Mouse (Mus musculus) frontal cortex, postnatal 14 days (tissue): ENCODE measurements around the gene Zdhhc23.

Experiments
- DNase-seq, 2 experiments: peaks; one replicate each; pipeline ENCODE4 v3.0.0; 2022; ENCODE audit warnings: low spot score in 2 of 2

Zdhhc23 gene

GRCm38 (mm10) chr16:43979328-43980109 lies at the start of gene Zdhhc23:
Gene Zdhhc23 (minus strand): TSS chr16:43979791.
- DNase-seq: no peak

DNA sequence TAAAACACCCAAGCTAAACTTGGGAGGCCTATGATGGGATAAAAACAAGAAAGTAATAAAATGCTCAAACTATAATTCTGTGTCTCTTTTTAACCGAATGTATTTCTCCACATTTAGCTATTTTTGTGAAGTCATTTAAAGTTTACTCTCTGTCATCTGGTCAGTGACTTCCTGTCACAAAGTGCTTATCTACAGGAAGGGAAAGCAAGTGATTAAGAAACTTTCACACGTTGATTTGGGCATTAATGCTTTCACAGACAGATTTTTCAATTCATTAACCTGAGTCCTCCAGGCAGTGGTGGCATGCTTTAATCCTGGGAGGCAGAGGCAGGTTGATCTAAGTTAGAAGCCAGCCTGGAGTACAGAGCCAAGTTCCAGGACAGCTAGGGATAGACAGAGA lies 49.7 kb upstream of the Zdhhc23 start:
- DNase-seq: no peak

DNA sequence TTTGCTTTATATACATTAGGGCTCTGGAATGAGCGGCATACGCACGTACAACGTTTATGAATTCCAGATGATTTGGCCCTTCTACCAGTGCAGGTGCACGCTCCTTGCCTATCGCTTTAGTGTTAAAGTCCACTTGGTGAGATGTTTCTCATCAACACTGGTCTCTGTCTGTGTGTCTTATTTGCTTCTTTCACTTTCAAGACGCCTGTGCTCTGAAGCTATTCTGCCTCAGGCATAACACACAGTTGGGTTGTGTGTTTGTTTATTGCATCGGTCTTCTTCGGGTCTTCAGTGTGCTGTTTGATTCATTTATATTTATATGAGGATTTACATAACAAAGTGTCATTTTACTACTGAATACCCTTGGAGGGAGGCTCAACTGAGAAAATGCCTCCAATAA lies 47.2 kb upstream of the Zdhhc23 start:
- DNase-seq: no peak

DNA sequence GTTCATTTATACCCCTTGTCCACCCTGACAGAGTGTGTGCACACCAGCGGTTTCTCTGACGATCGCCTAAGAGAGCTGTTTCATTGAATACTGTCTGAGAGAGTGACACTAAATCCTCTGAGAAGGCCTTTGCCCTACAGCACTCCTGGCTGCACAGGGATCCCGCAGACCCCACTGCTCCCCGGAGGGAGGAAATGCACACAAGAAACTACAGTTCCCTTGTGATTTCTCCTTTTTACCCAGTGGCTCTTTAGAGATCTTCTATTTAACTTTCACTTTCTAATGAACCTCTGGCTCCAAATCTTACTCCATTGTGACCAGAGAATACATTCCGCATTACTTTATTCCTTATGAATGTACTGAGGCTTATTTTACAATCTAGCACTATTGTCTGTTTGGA lies 46.6 kb upstream of the Zdhhc23 start:
- no peak for DNase-seq

DNA sequence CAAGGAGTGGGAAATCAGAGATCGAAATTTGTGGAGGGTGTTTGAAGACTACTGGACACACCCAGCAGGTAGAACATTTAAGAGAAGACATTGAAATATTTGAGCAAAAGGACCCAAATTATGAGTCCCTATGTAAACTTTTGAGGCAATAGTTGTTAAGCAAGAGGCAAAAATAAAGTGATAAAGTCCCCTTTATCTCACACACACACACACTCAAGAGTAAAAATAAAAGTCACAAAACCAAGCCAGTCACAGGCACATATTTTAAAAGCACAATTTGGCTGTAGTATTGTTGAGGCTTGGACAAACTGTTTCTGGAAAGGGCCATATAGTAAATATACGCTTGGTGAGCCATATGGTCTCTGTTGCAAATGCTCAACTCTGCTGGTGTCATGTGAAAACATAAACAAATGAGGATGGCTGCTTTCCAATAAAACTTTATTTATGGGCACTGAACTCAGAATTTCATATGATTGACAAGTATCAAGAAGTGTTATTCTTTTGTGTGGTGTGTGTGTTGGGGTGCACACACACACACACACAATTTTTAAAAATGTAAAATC lies 39.5 kb upstream of the Zdhhc23 start:
- DNase-seq: no peak

GRCm38 (mm10) chr16:44018372-44018771 lies 38.8 kb upstream of the Zdhhc23 start:
- DNase-seq: no peak

GRCm38 (mm10) chr16:44017707-44018106 lies 38.1 kb upstream of the Zdhhc23 start:
- no peak for DNase-seq

GRCm38 (mm10) chr16:44016164-44016563 lies 36.6 kb upstream of the Zdhhc23 start:
- no peak for DNase-seq

DNA sequence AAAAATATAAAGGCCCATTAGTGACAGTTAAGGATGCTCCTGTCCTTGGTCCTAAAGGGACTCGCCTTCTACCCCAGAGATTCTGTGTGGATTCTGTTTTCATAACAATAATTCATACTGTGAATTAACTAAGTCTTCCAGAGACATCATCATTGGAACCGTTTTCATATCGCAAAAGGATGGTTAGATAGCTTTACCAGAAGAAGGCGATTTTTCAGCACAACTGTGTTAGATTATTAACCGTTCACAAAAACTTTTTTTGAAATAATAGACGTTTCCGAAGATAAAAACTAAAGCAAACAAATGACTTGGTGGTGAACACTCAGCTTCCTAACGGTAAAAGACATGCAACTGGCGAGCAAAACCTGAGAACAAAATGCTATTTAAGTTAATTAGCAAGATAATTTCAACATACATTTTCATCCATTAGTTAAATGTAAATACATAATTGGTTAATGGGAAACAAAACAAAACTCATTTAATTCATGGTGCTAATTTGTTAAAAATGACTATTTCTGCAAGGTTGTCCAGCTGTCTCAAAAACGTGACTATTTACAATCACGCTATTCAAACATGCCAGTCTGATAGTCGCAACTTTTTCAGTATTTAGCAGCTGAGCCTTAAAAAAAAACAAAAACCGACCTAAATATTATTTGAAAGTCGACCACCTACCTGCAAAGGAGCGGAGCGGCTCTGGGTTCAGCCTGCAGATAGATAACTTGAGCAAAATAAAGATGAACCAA lies 36.0 kb upstream of the Zdhhc23 start:
- DNase-seq: no peak

GRCm38 (mm10) chr16:44011010-44011409 lies 31.4 kb upstream of the Zdhhc23 start:
- DNase-seq: no peak

- DNase-seq: no peak
Observed at GRCm38 (mm10) chr16:44002086-44002485, 22.5 kb upstream of the Zdhhc23 start.

DNA sequence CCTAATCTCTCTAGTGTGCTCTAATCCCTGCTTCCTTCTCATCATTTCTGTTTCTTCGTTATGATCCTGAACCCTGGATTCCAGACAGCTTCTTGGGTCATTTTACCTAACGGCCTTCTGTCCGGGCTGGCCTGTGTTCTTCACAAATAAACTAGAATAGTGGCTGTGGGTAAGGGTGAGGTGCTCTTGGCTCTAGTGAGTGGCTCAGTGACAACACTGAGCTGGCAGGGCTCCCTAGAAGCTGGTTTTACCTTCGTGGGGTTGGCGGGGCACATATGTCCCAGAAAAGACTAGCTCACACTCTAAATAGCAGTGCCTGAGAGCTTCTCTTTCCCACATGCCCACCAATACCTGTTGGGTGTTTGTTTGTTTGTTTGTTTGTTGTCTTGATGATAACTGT lies 19.9 kb upstream of the Zdhhc23 start:
- no peak for DNase-seq

- DNase-seq: no peak
Observed at GRCm38 (mm10) chr16:43999111-43999510, 19.5 kb upstream of the Zdhhc23 start.

- DNase-seq: no peak
Observed at GRCm38 (mm10) chr16:43994623-43995022, 15.0 kb upstream of the Zdhhc23 start.

- DNase-seq: no peak
Observed at GRCm38 (mm10) chr16:43986299-43986698, 6.7 kb upstream of the Zdhhc23 start.

DNA sequence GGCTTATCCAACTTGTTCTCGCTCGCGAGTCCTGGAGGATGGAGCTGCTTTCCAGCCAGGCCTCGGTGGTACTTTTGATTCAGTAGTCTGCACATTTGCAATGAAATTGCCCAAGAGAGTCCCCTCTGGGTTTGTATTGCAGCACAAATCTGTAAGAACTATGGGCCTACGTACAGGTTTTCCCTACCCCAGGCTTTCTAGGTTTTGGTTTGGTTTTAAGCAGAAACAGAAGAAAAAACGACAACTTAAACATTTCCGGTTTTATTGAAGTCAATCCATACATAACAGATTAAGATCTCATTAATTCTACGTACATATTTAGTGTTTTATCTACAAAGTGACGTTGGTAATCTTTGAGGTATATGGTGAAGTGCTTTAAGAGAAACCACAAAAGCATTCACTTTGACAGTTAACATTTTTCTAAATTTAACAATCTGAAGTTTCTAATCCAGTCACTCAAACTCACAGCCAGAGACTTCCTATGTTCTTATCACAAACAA lies 569 bp upstream of the Zdhhc23 start:
- no peak for DNase-seq

GRCm38 (mm10) chr16:43979010-43979327 lies 622 bp downstream of the Zdhhc23 start:
- no peak for DNase-seq

DNA sequence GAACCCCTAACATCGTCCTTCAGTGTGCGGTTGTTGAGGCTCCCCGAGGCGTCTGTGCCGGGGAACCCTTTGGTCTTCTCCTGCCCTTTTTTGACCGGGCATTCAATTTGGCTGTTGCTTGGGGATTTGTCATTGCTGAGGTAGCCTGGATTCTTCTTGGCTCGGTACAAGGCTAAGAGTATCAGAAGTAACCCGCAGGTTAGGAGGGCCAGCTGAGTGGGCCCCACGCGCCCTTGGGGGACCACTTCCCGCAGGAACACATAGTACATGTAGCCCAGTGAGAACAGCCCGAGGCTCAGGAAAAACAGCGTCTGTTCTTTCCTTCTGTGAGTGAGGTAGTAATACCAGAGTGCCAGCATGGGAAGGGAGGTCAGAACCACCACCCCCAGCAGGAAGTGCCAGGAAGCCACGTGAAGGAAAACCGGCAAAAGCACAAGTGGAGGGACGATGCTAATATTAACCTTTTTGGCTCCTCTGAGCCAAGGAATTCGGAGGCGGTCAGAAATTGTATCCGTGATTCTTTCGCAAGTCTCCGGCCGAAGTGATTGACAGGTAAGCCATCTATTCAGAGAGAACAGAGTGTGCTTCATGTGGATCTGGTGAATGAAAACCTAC lies 5.9 kb downstream of the Zdhhc23 start:
- no peak for DNase-seq

DNA sequence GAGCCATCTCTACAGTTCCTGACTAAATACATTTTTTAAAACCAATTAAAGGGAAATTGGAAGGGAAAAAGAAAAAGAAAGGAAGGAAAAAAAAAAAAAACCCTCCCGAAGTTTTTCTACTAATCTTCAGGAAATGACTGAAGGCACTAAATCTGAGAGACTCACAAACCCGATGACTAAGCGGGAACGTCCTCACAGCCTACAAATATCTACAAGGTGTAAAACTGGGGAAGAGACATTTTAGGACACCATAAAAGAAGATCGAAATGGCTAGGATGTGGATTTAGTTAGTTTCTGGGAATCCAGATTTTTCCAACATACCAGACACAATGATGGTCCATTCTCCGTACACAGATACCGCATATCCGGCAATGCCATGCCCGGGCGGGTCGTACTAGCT lies 6.4 kb downstream of the Zdhhc23 start:
- no peak for DNase-seq

GRCm38 (mm10) chr16:43972391-43972790 lies 7.2 kb downstream of the Zdhhc23 start:
- no peak for DNase-seq

GRCm38 (mm10) chr16:43971741-43972140 lies 7.8 kb downstream of the Zdhhc23 start:
- no peak for DNase-seq

GRCm38 (mm10) chr16:43971189-43971588 lies 8.4 kb downstream of the Zdhhc23 start:
- no peak for DNase-seq
